Mouse (Mus musculus) spleen, adult 2 months (tissue): ENCODE measurements at regions not wholly inside any gene's neighbourhood (a gene's known extent, or its start where the extent isn't known, plus 50 kb on each side); places are given as distances from the start of the nearest gene placed in this dataset.

ENCODE experiments used
- CTCF ChIP-seq: fragments of 200-500 bp; IDR thresholded peaks from 2 replicates; pipeline ENCODE4 v1.5.1; 2011; ENCODE audit warnings: mild to moderate bottlenecking, inconsistent platforms; ENCODE audit not compliant: insufficient read depth, insufficient read length, insufficient replicate concordance; ENCODE audit errors: extremely low read depth
- POLR2A ChIP-seq: fragments of 200-500 bp; IDR thresholded peaks from 2 replicates; pipeline ENCODE4 v1.6.1; 2011; ENCODE audit warnings: low read depth, low read length, inconsistent platforms

DNA sequence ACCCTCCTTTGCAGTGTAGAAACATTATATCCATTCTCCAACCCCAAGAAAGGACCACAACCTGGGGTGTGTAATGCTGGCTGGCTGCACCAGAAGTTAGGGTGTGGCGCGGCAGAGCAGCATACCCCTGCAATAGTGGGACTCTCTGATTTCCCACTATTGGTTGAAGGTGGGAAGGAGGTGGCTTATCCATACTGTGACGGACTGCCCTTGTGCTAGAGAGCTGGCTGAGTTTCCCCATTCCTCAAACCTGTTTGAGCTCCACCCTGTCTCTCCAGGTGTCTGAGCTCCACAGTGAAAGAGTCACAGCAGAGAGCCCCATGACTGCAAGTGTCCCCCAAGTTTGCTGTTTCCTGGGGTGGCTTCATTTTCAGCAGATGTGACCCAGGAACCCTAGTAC, 79.6 kb downstream of the Sik1 start:
- TF ChIP-seq POLR2A, result no peak
- no peak for TF ChIP-seq CTCF
